Mouse (Mus musculus) heart, postnatal 0 days (tissue): Measurements from ENCODE around the gene F2r.

ENCODE experiments used
- CTCF ChIP-seq: IDR thresholded peaks from 2 replicates; pipeline ENCODE4 v1.5.1; 2016; ENCODE audit warnings: antibody characterized with exemption, control low read depth, low read depth
- EP300 ChIP-seq: IDR thresholded peaks from 2 replicates; pipeline ENCODE4 v1.6.1; 2016; ENCODE audit warnings: antibody characterized with exemption, low read depth

DNA sequence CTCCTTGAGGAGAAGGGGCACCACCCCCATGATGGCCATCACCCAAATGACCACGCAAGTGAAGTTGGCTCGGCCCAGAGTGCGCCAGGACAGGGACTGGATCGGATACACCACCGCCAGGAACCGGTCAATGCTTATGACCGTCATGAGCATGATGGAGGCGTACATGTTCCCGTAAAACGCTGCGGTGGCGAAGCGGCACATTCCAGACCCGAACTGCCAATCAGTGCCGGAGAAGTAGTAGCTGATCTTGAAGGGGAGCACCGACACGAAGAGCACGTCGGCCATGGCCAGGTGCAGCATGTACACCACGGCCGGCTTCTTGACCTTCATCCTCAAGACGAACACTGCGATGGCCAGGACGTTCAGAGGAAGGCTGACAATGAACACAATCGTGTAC lies 14.0 kb downstream of the F2r start:
- TF ChIP-seq CTCF (no peak), EP300 (no peak)
